Mouse (Mus musculus): ENCODE data around the gene Slc22a5. TPM values are rescaled to one million over a fixed set of nuclear protein-coding genes. Genes with fewer than 3 reads are reported as not detected.

The Slc22a5 gene
- total and polyA plus RNA-seq, 3 experiments: 20.9 to 23.7 (median 21.6) TPM

GRCm38 (mm10) chr11:53816841-53817375, 74.6 kb downstream of the Slc22a5 start:
- WGBS: 87% methylated on average over 5 of the region's 5 CpGs
- Histone ChIP-seq H3K36me3 (ENCODE audit: control insufficient read depth, insufficient read depth, low read length) (peaks cover 2% of the 10 kb centered on the region; the same call in 1 of the 2 replicates), H3K27ac (no peak overlapping the region), H3K79me2 (replicated peaks; ENCODE audit: control insufficient read depth, insufficient read depth, low read length) (no peaks in the 10 kb centered on the region), H3K9ac (ENCODE audit: low read depth, low read length) (no peak overlapping the region), H3K4me1 (ENCODE audit: control insufficient read depth, insufficient read depth, low read length) (peaks cover 21% of the 10 kb centered on the region), H3K4me3 (no peak overlapping the region), H3K27me3 (ENCODE audit: control insufficient read depth, insufficient read depth, low read length) (no peaks in the 10 kb centered on the region)
- intact Hi-C loops (cut with DNase I): no loop called here
- no peak for TF ChIP-seq CTCF (IDR thresholded peaks at IDR 0.05)
- TF ChIP-seq POLR2A (IDR thresholded peaks at IDR 0.05; ENCODE audit: insufficient read depth, low read depth, low read length): no peak
- TF ChIP-seq EP300 (IDR thresholded peaks at IDR 0.05; ENCODE audit: insufficient read depth, low read depth, low read length): no peak
- DNase-seq: no peak

GRCm38 (mm10) chr11:53814810-53815209, 76.7 kb downstream of the Slc22a5 start:
- 36% methylated on average over 3 of the region's 3 CpGs for WGBS
- TF ChIP-seq EP300 (IDR thresholded peaks at IDR 0.05; ENCODE audit: insufficient read depth, low read depth, low read length) (no peak), POLR2A (IDR thresholded peaks at IDR 0.05; ENCODE audit: insufficient read depth, low read depth, low read length) (no peak), CTCF (IDR thresholded peaks at IDR 0.05) (no peak)
- intact Hi-C loops (cut with DNase I): no loop called here
- Histone ChIP-seq H3K4me3 (no peak overlapping the region), H3K36me3 (ENCODE audit: control insufficient read depth, insufficient read depth, low read length) (peaks cover 2% of the 10 kb centered on the region; the same call in 1 of the 2 replicates), H3K27me3 (ENCODE audit: control insufficient read depth, insufficient read depth, low read length) (no peaks in the 10 kb centered on the region), H3K27ac (no peak overlapping the region), H3K9ac (ENCODE audit: low read depth, low read length) (no peak overlapping the region), H3K79me2 (replicated peaks; ENCODE audit: control insufficient read depth, insufficient read depth, low read length) (no peaks in the 10 kb centered on the region), H3K4me1 (ENCODE audit: control insufficient read depth, insufficient read depth, low read length) (peaks cover 22% of the 10 kb centered on the region)
- DNase-seq: no peak

Other genes starting within 250 kb of the Slc22a5 start
- 1 to 10 TPM; 6.8 TPM for gene Rad50, start 184.3 kb downstream of the Slc22a5 start, total RNA-seq (2021)
- gene Rad50, start 184.3 kb downstream of the Slc22a5 start, polyA plus RNA-seq (2012; rRNA removed): 1.9 and 3.0 TPM in 2 replicates
- gene Il5, start 170.9 kb downstream of the Slc22a5 start, total RNA-seq (2021): not detected
- 0.12 and 0.21 TPM in 2 replicates for gene Il5, start 170.9 kb downstream of the Slc22a5 start, polyA plus RNA-seq (2012; rRNA removed)
- gene Irf1, start 121.6 kb downstream of the Slc22a5 start, total RNA-seq (2021): 10 to 100 TPM; 15.2 to 19.7 TPM
- 20.5 and 28.6 TPM in 2 replicates for gene Irf1, start 121.6 kb downstream of the Slc22a5 start, polyA plus RNA-seq (2012; rRNA removed)
- gene Gm17334, start 118.5 kb downstream of the Slc22a5 start, total RNA-seq (2021): under 1 TPM in 1 of 2 experiments, not detected in 1; 0.47 TPM
- gene Gm17334, start 118.5 kb downstream of the Slc22a5 start, polyA plus RNA-seq (2012; rRNA removed): 1.4 and 1.8 TPM in 2 replicates
- gene Gm12216, start 32.4 kb downstream of the Slc22a5 start, total RNA-seq (2021): 1 to 10 TPM; 2.6 TPM
- 4.4 and 5.5 TPM in 2 replicates for gene Gm12216, start 32.4 kb downstream of the Slc22a5 start, polyA plus RNA-seq (2012; rRNA removed)
- 1 to 10 TPM; 1.3 to 1.5 TPM for gene Slc22a21, start 88.7 kb upstream of the Slc22a5 start, total RNA-seq (2021)
- gene Slc22a21, start 88.7 kb upstream of the Slc22a5 start, polyA plus RNA-seq (2012; rRNA removed): 0.61 and 1.1 TPM in 2 replicates
- 1 to 10 TPM; 5.1 to 5.5 TPM for gene Slc22a4, start 136.4 kb upstream of the Slc22a5 start, total RNA-seq (2021)
- 5.6 and 7.0 TPM in 2 replicates for gene Slc22a4, start 136.4 kb upstream of the Slc22a5 start, polyA plus RNA-seq (2012; rRNA removed)
- gene Pdlim4, start 177.4 kb upstream of the Slc22a5 start, total RNA-seq (2021): 10 to 100 TPM; 30.8 to 33.8 TPM
- 57.6 and 58.2 TPM in 2 replicates for gene Pdlim4, start 177.4 kb upstream of the Slc22a5 start, polyA plus RNA-seq (2012; rRNA removed)
- 10 to 100 TPM; 59.9 to 63.6 TPM for gene P4ha2, start 208.4 kb upstream of the Slc22a5 start, total RNA-seq (2021)
- gene P4ha2, start 208.4 kb upstream of the Slc22a5 start, polyA plus RNA-seq (2012; rRNA removed): 37.4 and 62.3 TPM in 2 replicates